Mouse (Mus musculus) cerebellum, adult 9-11 months (tissue): ENCODE results near the gene Crygd.

Experiments used
- DNase-seq: peaks from one replicate; pipeline ENCODE4 v3.0.0; 2022

The Crygd gene

DNA sequence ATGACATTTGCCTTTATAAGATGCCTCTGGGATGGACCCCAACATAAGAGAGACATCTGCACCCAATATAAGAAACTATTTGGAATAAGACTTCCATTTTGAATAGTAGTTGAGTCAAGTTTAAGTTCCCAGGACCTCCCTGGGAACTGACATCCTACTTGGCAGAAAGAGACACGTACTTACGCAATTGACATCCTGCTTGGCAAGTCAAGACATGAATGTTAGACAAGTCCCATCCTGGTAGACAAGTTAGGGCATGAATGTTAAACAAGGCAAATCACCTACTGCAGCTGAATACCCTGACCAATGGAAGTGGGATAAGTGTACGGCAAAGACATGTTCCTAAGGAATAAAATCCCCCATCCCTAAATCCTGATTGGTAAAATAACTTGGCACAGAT lies 21.4 kb downstream of the Crygd start:
- no peak for DNase-seq

- no peak for DNase-seq
These were observed 22.4 kb downstream of the Crygd start for GRCm38 (mm10) chr1:65040806-65041205.

DNA sequence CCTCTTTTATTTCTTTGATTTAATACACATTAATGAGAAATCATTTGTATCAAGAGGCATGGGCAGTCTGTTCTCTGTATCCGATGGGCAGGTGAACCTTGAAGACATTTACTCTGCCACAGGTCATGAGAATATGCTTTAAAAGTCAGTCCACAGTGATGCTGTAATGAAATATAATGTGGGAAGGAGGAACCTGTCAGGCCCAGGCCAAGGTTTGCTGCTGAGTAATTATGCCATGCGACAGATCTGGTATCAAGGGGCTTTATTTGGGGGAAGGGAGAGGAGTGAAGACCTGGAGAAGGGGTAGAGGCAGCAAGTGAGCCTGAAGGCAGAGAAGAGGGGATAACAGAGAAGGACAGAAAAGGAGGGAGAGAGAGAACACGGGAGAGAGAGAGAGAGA lies 23.6 kb downstream of the Crygd start:
- no peak for DNase-seq

DNA sequence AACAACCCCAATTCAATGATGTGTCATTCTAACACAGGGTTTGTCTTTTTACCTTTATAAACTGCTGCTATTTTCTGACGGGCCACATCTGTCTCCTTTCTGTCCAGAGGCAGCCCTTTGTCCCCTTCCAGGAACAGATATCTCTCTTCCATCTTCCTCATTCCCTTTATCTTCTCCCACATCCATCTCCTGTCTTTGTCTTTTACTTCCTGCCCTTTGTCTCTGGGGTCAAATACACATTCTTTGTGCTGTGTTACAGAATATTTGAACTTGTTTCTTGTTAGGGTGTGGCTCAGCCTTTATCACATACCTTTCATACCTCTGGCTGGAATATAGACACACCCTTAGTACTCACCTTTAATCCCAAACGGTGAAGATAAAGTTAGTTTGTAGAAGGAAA lies 25.7 kb downstream of the Crygd start:
- DNase-seq, result no peak

DNA sequence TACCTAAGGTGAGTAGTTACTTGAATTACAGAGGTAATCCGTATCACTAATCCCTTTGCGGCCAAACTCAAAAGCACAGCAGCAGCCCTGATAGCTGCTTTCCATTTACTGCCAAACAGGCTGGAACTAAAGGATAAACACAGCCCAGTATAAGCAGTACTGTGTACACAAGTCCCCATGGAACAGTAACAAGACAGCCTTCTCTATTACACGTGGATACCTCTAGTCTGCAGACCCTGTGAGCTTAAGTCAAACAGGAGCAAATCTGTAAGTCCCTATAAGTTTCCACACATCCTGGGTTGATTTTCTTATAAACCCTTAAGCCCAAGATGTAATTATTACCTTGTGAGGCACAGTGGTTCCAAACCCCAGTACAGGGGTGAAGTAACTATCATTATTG lies 27.7 kb downstream of the Crygd start:
- no peak for DNase-seq

- DNase-seq, result no peak
These were observed 30.6 kb downstream of the Crygd start, which contains the start of gene Akr1cl for GRCm38 (mm10) chr1:65032641-65033040. Gene Akr1cl (minus strand): TSS chr1:65032759.

DNA sequence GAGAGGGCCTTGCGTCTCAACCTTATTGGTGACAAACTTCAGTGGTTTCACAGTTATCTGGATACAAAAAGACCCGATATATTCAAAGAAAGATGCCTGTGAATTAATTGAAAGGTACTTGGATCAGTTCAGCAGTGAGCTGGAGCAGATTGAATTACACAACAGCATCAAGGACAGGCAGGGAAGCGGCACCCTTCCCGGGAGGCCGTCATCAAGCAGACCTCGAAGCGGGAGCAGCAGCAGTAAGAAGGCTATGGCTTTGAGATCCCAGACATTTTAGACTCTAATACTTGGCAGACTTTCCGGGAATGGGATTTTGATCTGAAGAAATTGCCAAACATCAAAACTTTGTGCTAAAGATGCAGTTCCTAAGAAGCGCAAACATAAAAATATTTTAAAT lies 35.0 kb downstream of the Crygd start:
- no peak for DNase-seq

DNA sequence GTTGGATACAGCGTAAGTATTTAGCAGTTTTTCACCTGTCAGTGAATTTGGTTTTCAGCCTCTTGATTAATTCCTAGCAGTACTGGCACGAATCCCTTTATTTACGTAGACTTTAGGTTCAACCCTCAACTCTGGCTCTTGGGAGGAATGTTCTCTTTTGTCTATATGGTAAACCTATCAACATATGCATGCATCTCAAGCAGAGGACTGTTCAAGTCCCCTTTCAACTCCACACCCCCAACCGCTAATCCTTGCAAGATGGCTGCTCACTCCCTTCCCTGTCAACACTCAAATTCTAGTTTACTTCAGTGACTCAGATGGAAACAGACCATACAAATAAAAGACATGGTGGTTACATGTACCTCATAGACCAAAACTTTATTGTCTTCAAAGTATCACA lies 50.5 kb downstream of the Crygd start:
- DNase-seq, result no peak
